In the genomic region with DNA sequence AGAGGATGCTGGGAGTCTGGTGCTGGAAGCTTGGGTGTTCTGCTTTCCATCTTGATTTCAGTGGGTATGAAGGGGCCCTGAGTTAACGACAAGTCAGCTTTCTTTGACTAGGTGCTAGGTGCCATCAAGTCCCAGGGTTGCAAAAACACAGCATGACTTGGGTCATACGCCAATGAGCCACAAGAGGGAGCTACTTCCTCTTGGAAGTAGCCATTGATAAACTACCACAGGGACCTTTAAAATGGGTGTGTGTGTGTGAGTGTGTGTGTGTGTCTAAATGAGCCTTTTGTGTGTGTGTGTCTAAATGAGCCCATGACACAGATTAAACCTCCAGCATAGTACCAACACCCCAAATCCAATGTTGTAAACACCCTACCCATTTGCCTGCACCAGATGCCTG, we compare ENCODE assay signal across 9 mouse cellular contexts.
DNase-seq lines count a peak whose midpoint lies in the region; ATAC-seq and TF ChIP-seq lines count a peak whose summit lies in the region.
"Had no signal": no experiment of that assay in that cellular context is flagged by ENCODE, and none has a peak within 500 bp of the region (broad histone marks: within the 10 kb centered on the region; RNA-seq: fewer than 3 reads in every experiment).

No protein-coding gene starts in this region.

- no peaks in the 10 kb centered on the region for H3K27me3 ChIP-seq in C2C12 (ENCODE audit: control insufficient read depth, insufficient read depth, insufficient read length)
- no peaks in the 10 kb centered on the region for H3K27me3 ChIP-seq in limb, embryonic 11.5 days (ENCODE audit: control insufficient read depth, insufficient read depth, low read length)
- H3K27me3 ChIP-seq: heart, embryonic 13.5 days had no signal

- peak; percentile 88 for ATAC-seq in activated CD4-positive, CD25-positive, alpha-beta regulatory T cell, adult 4 months
- ATAC-seq in common myeloid progenitor, adult 5-6 weeks (replicated peaks; ENCODE audit: low read depth, poor library complexity, severe bottlenecking) = peak; percentile 70
- 0 out of 2 replicates have a peak, but pooled peaks have one; percentile 15 for ATAC-seq in limb, embryonic 11.5 days (ENCODE audit: insufficient number of reproducible peaks, low FRiP score, low TSS enrichment, low read depth)

- no peaks in the 10 kb centered on the region for H3K4me1 ChIP-seq in limb, embryonic 11.5 days (ENCODE audit: control insufficient read depth, insufficient read depth, low read length)
- H3K4me1 ChIP-seq: heart, embryonic 13.5 days had no signal

- no peaks in the 10 kb centered on the region for H3K79me2 ChIP-seq in C2C12 (ENCODE audit: control insufficient read depth, insufficient read depth)

- no peak overlapping the region for H3K4me3 ChIP-seq in C2C12 (ENCODE audit: insufficient read depth, poor library complexity, severe bottlenecking)
- H3K4me3 ChIP-seq in limb, embryonic 11.5 days (ENCODE audit: low read depth, low read length) = no peak overlapping the region
- H3K4me3 ChIP-seq: heart, embryonic 13.5 days had no signal

- H3ac ChIP-seq in C2C12 (ENCODE audit: control insufficient read depth, insufficient read length, low read depth) = no peak overlapping the region

- H3K9me3 ChIP-seq in limb, embryonic 11.5 days (ENCODE audit: control insufficient read depth, low read length) = no peaks in the 10 kb centered on the region
- H3K9me3 ChIP-seq: heart, embryonic 13.5 days had no signal

- no peak overlapping the region for H3K9ac ChIP-seq in limb, embryonic 11.5 days (ENCODE audit: low read length)
- H3K9ac ChIP-seq: heart, embryonic 13.5 days had no signal

- no peak overlapping the region for H3K4me2 ChIP-seq in limb, embryonic 11.5 days (ENCODE audit: low read depth, severe bottlenecking)
- H3K4me2 ChIP-seq: heart, embryonic 13.5 days had no signal

- DNase-seq in gastrocnemius, adult 8-10 months (ENCODE audit: low spot score in 2 of 2) = peak; percentile 36 to 45
- DNase-seq in kidney, adult 8-10 months = peak; percentile 41 to 79
- DNase-seq in limb, embryonic 11.5 days (ENCODE audit: low spot score) = peak; percentile 86
- peak; percentile 52 for DNase-seq in ovary, postnatal 36 days (ENCODE audit: low spot score)
- DNase-seq in thymus, postnatal 4 days = peak; percentile 89

- H3K27ac ChIP-seq in limb, embryonic 11.5 days (replicated peaks; ENCODE audit: low read depth, low read length) = no peak overlapping the region
- H3K27ac ChIP-seq: heart, embryonic 13.5 days had no signal

- H3K79me3 ChIP-seq in C2C12 (ENCODE audit: low read depth) = no peaks in the 10 kb centered on the region

- 4% methylated on average over 2 of the region's 2 CpGs for WGBS in limb, embryonic 11.5 days

- TF ChIP-seq CTCF in C2C12 (IDR thresholded peaks at IDR 0.05; ENCODE audit: control insufficient read depth, insufficient read depth, insufficient read length) = peak; percentile 38

- no peaks in the 10 kb centered on the region for H3K36me3 ChIP-seq in C2C12 (ENCODE audit: control insufficient read depth, insufficient read depth)
- H3K36me3 ChIP-seq in limb, embryonic 11.5 days (ENCODE audit: control insufficient read depth, insufficient read depth, low read length) = no peaks in the 10 kb centered on the region

TF ChIP-seq in C2C12, 6 proteins besides CTCF, POLR2A, EP300 and RAD21:
- TF ChIP-seq USF1 (IDR thresholded peaks at IDR 0.05; ENCODE audit: low read depth) (no peak), CEBPB (IDR thresholded peaks at IDR 0.05; ENCODE audit: low read depth) (no peak), MYOG (IDR thresholded peaks at IDR 0.05; ENCODE audit: control insufficient read depth, extremely low read depth, insufficient read length) (no peak), MYOD1 (IDR thresholded peaks at IDR 0.05; ENCODE audit: control insufficient read depth, insufficient read length, low read depth) (no peak)

Comparison
In these comparisons a context has a peak if more than half of its experiments do, and no peak if none do; other contexts are left out.
1. ATAC-seq: peak in every context shown above with its lines; median percentile 88 in activated CD4-positive, CD25-positive, alpha-beta regulatory T cell, adult 4 months; 70 in common myeloid progenitor, adult 5-6 weeks; 15 in limb, embryonic 11.5 days.